Mouse (Mus musculus) E14TG2a.4 (cell line): ENCODE results near the gene Hoga1.

Experiments
- CTCF ChIP-seq: conservative IDR thresholded peaks from 2 replicates; pipeline ENCODE4 v1.5.1; 2014; ENCODE audit warnings: low read length
- NANOG ChIP-seq: IDR thresholded peaks from 2 replicates; pipeline ENCODE4 v1.6.1; 2014; ENCODE audit warnings: borderline replicate concordance, low read length, mixed read lengths
- POU5F1 ChIP-seq: IDR thresholded peaks from 2 replicates; pipeline ENCODE4 v1.6.1; 2014; ENCODE audit warnings: low read length, borderline replicate concordance

DNA sequence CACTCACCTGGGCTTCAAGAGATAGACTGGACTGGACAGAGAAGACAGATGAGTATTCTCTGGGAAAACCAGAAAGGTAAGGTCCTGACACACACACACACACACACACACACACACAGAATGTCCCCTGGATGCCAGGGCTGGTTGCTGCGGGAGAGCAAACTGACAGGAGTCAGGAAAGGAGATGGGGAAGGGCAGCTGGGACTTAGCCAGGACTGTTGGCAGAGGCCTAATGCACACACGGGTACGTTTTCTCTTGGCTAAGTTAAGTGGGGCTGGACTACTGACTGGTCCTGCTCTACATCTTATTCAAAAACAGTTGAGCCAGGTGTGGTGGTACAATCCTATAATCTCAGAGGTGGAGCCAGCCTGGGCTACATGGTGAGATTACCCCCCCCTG lies 9.1 kb upstream of the Hoga1 start:
- TF ChIP-seq CTCF (no peak), POU5F1 (no peak), NANOG (no peak)
